Mouse (Mus musculus): ENCODE results near the gene 4930539E08Rik.

GRCm38 (mm10) chr17:28867381-28867780 is 47.7 kb downstream of the 4930539E08Rik start:
- no peak for TF ChIP-seq CTCF (IDR thresholded peaks at IDR 0.05; ENCODE audit: insufficient read depth, low read depth, low read length)
- no peak for TF ChIP-seq POLR2A (IDR thresholded peaks at IDR 0.05; ENCODE audit: insufficient read depth, low read depth, low read length)
